Mouse (Mus musculus): ENCODE results near the gene Map3k7. TPM values are rescaled to one million over a fixed set of nuclear protein-coding genes. Genes with fewer than 3 reads are reported as not detected.

Map3k7 gene
- polyA plus RNA-seq (2016; fragmentation: Nextera tagmentation; extraction: Ambion mirVana), result 51.9 and 54.2 TPM in 2 replicates

- Histone ChIP-seq H3K4me1 (replicated peaks) (peaks cover 19% of the 10 kb centered on the region), H3K27ac (peak within 1 kb of the TSS; percentile 98), H3K27me3 (no peaks in the 10 kb centered on the region), H3K4me3 (replicated peaks) (peak within 1 kb of the TSS; percentile 82), H3K9ac (replicated peaks) (peak within 1 kb of the TSS; percentile 89), H3K9me3 (no peaks in the 10 kb centered on the region), H3K4me2 (peak within 1 kb of the TSS; percentile 87), H3K36me3 (no peaks in the 10 kb centered on the region)
- peak; percentile 96 for ATAC-seq (ENCODE audit: insufficient number of reproducible peaks, insufficient read depth, low FRiP score, low TSS enrichment, low read depth)
- WGBS, result under 1% methylated on average over 88 of the region's 88 CpGs
These were observed at the start of gene Map3k7 for GRCm38 (mm10) chr4:31963354-31964193. Gene Map3k7 (plus strand): TSS chr4:31964097.

GRCm38 (mm10) chr4:31915114-31915513, 48.8 kb upstream of the Map3k7 start:
- Histone ChIP-seq H3K4me3 (replicated peaks) (no peak overlapping the region), H3K27me3 (no peaks in the 10 kb centered on the region), H3K9ac (replicated peaks) (no peak overlapping the region), H3K36me3 (no peaks in the 10 kb centered on the region), H3K4me1 (replicated peaks) (peaks cover 18% of the 10 kb centered on the region), H3K9me3 (no peaks in the 10 kb centered on the region), H3K4me2 (0 out of 2 replicates have a peak overlapping the region, but pooled peaks have one; percentile 1), H3K27ac (peak overlapping the region; percentile 3; the same call in 1 of the 2 replicates)
- 56% methylated on average over 11 of the region's 11 CpGs for WGBS
- no peak for ATAC-seq (ENCODE audit: insufficient number of reproducible peaks, insufficient read depth, low FRiP score, low TSS enrichment, low read depth)

GRCm38 (mm10) chr4:31918717-31919116, 45.2 kb upstream of the Map3k7 start:
- Histone ChIP-seq H3K27ac (no peak overlapping the region), H3K27me3 (no peaks in the 10 kb centered on the region), H3K4me3 (replicated peaks) (no peak overlapping the region), H3K9me3 (no peaks in the 10 kb centered on the region), H3K9ac (replicated peaks) (no peak overlapping the region), H3K36me3 (no peaks in the 10 kb centered on the region), H3K4me1 (replicated peaks) (peaks cover 40% of the 10 kb centered on the region), H3K4me2 (no peak overlapping the region)
- WGBS, result 90% methylated on average over 5 of the region's 5 CpGs
- ATAC-seq (ENCODE audit: insufficient number of reproducible peaks, insufficient read depth, low FRiP score, low TSS enrichment, low read depth), result no peak

GRCm38 (mm10) chr4:31922215-31922614, 41.7 kb upstream of the Map3k7 start:
- H3K4me2 ChIP-seq, result no peak overlapping the region
- no peak overlapping the region for H3K4me3 ChIP-seq (replicated peaks)
- no peaks in the 10 kb centered on the region for H3K36me3 ChIP-seq
- H3K9ac ChIP-seq (replicated peaks), result no peak overlapping the region
- no peaks in the 10 kb centered on the region for H3K9me3 ChIP-seq
- WGBS, result 43% methylated on average over 7 of the region's 7 CpGs
- H3K27ac ChIP-seq, result no peak overlapping the region
- peaks cover 32% of the 10 kb centered on the region for H3K4me1 ChIP-seq (replicated peaks)
- no peak for ATAC-seq (ENCODE audit: insufficient number of reproducible peaks, insufficient read depth, low FRiP score, low TSS enrichment, low read depth)
- no peaks in the 10 kb centered on the region for H3K27me3 ChIP-seq

GRCm38 (mm10) chr4:31923437-31923836, 40.5 kb upstream of the Map3k7 start:
- H3K27me3 ChIP-seq, result peaks cover 3% of the 10 kb centered on the region; the same call in 1 of the 2 replicates
- H3K27ac ChIP-seq, result no peak overlapping the region
- no peak overlapping the region for H3K4me3 ChIP-seq (replicated peaks)
- no peak overlapping the region for H3K4me2 ChIP-seq
- no peaks in the 10 kb centered on the region for H3K36me3 ChIP-seq
- no peak overlapping the region for H3K9ac ChIP-seq (replicated peaks)
- 23% methylated on average over 8 of the region's 8 CpGs for WGBS
- no peaks in the 10 kb centered on the region for H3K9me3 ChIP-seq
- H3K4me1 ChIP-seq (replicated peaks), result peaks cover 32% of the 10 kb centered on the region
- no peak for ATAC-seq (ENCODE audit: insufficient number of reproducible peaks, insufficient read depth, low FRiP score, low TSS enrichment, low read depth)

GRCm38 (mm10) chr4:31924301-31925185, 39.4 kb upstream of the Map3k7 start:
- Histone ChIP-seq H3K27me3 (peaks cover 3% of the 10 kb centered on the region; the same call in 1 of the 2 replicates), H3K9me3 (no peaks in the 10 kb centered on the region), H3K4me1 (replicated peaks) (peaks cover 27% of the 10 kb centered on the region), H3K27ac (peak overlapping the region; percentile 62; the same call in 1 of the 2 replicates), H3K9ac (replicated peaks) (no peak overlapping the region), H3K4me2 (peak overlapping the region; percentile 43), H3K4me3 (replicated peaks) (no peak overlapping the region), H3K36me3 (no peaks in the 10 kb centered on the region)
- 18% methylated on average over 14 of the region's 14 CpGs for WGBS
- ATAC-seq (ENCODE audit: insufficient number of reproducible peaks, insufficient read depth, low FRiP score, low TSS enrichment, low read depth), result peak; percentile 72

GRCm38 (mm10) chr4:31933171-31933570, 30.7 kb upstream of the Map3k7 start:
- 85% methylated on average over 3 of the region's 3 CpGs for WGBS
- no peak for ATAC-seq (ENCODE audit: insufficient number of reproducible peaks, insufficient read depth, low FRiP score, low TSS enrichment, low read depth)
- Histone ChIP-seq H3K27ac (no peak overlapping the region), H3K4me3 (replicated peaks) (no peak overlapping the region), H3K4me1 (replicated peaks) (peaks cover 25% of the 10 kb centered on the region), H3K27me3 (no peaks in the 10 kb centered on the region), H3K36me3 (no peaks in the 10 kb centered on the region), H3K9me3 (no peaks in the 10 kb centered on the region), H3K4me2 (no peak overlapping the region), H3K9ac (replicated peaks) (no peak overlapping the region)

GRCm38 (mm10) chr4:31935831-31936306, 28.0 kb upstream of the Map3k7 start:
- H3K9me3 ChIP-seq, result no peaks in the 10 kb centered on the region
- no peaks in the 10 kb centered on the region for H3K27me3 ChIP-seq
- H3K9ac ChIP-seq (replicated peaks), result no peak overlapping the region
- H3K36me3 ChIP-seq, result no peaks in the 10 kb centered on the region
- 49% methylated on average over 3 of the region's 3 CpGs for WGBS
- H3K4me1 ChIP-seq (replicated peaks), result peaks cover 17% of the 10 kb centered on the region
- no peak overlapping the region for H3K4me3 ChIP-seq (replicated peaks)
- ATAC-seq (ENCODE audit: insufficient number of reproducible peaks, insufficient read depth, low FRiP score, low TSS enrichment, low read depth), result no peak
- H3K4me2 ChIP-seq, result no peak overlapping the region
- no peak overlapping the region for H3K27ac ChIP-seq

GRCm38 (mm10) chr4:31936358-31936757, 27.5 kb upstream of the Map3k7 start:
- H3K36me3 ChIP-seq, result no peaks in the 10 kb centered on the region
- peaks cover 17% of the 10 kb centered on the region for H3K4me1 ChIP-seq (replicated peaks)
- H3K27me3 ChIP-seq, result no peaks in the 10 kb centered on the region
- H3K4me2 ChIP-seq, result peak overlapping the region; percentile 83
- no peaks in the 10 kb centered on the region for H3K9me3 ChIP-seq
- no peak overlapping the region for H3K27ac ChIP-seq
- H3K4me3 ChIP-seq (replicated peaks), result no peak overlapping the region
- 15% methylated on average over 8 of the region's 8 CpGs for WGBS
- no peak for ATAC-seq (ENCODE audit: insufficient number of reproducible peaks, insufficient read depth, low FRiP score, low TSS enrichment, low read depth)
- no peak overlapping the region for H3K9ac ChIP-seq (replicated peaks)

- ATAC-seq (ENCODE audit: insufficient number of reproducible peaks, insufficient read depth, low FRiP score, low TSS enrichment, low read depth), result no peak
- 8% methylated on average over 15 of the region's 15 CpGs for WGBS
- Histone ChIP-seq H3K4me3 (replicated peaks) (peak overlapping the region; percentile 47), H3K9me3 (no peaks in the 10 kb centered on the region), H3K27me3 (no peaks in the 10 kb centered on the region), H3K27ac (peak overlapping the region; percentile 91; the same call in 1 of the 2 replicates), H3K4me2 (peak overlapping the region; percentile 83), H3K4me1 (replicated peaks) (peaks cover 17% of the 10 kb centered on the region), H3K36me3 (no peaks in the 10 kb centered on the region), H3K9ac (replicated peaks) (peak overlapping the region; percentile 79)
These were observed 27.0 kb upstream of the Map3k7 start for GRCm38 (mm10) chr4:31936911-31937375.

Data from limb, embryonic 12.5 days (tissue).